Comparison of ENCODE assay signal across 28 mouse cellular contexts in genomic region chr9:14394956-14395561, GRCm38 (mm10). TPM values are rescaled to one million over a fixed set of nuclear protein-coding genes. Genes with fewer than 3 reads are reported as not detected.
A peak's percentile ranks its signal among the peaks of the same experiment; 100 is the strongest.
DNase-seq lines count a peak whose midpoint lies in the region; ATAC-seq and TF ChIP-seq lines count a peak whose summit lies in the region.
"Had no signal": no experiment of that assay in that cellular context is flagged by ENCODE, and none has a peak within 500 bp of the region (broad histone marks: within the 10 kb centered on the region; RNA-seq: fewer than 3 reads in every experiment).

No protein-coding gene starts in this region.

- 47% methylated on average over 2 of the region's 2 CpGs for WGBS in heart, embryonic 10.5 days
- WGBS in heart, adult 2 months, result 51% methylated on average over 2 of the region's 2 CpGs
- WGBS in liver, embryonic 13.5 days (ENCODE audit: insufficient replicate concordance), result 56% methylated on average over 2 of the region's 2 CpGs
- 37% methylated on average over 2 of the region's 2 CpGs for WGBS in midbrain, embryonic 15.5 days

- no peaks in the 10 kb centered on the region for H3K9me3 ChIP-seq in heart, embryonic 10.5 days
- H3K9me3 ChIP-seq in liver, embryonic 13.5 days (replicated peaks), result no peaks in the 10 kb centered on the region
- no peaks in the 10 kb centered on the region for H3K9me3 ChIP-seq in midbrain, embryonic 15.5 days
- H3K9me3 ChIP-seq: embryonic facial prominence, embryonic 13.5 days; forebrain, embryonic 12.5 days; kidney, embryonic 15.5 days; limb, embryonic 12.5 days; stomach, embryonic 15.5 days had no signal

- intact Hi-C loops in heart, adult 2 months (cut with DNase I), result no loop called here

- H3K4me2 ChIP-seq in liver, embryonic 13.5 days, result no peak overlapping the region
- H3K4me2 ChIP-seq in midbrain, embryonic 15.5 days, result no peak overlapping the region
- H3K4me2 ChIP-seq: embryonic facial prominence, embryonic 13.5 days; forebrain, embryonic 12.5 days; kidney, embryonic 15.5 days; limb, embryonic 12.5 days; stomach, embryonic 15.5 days had no signal

- no peak for TF ChIP-seq CTCF in heart, adult 2 months (IDR thresholded peaks at IDR 0.05)

- no peaks in the 10 kb centered on the region for H3K27me3 ChIP-seq in heart, embryonic 10.5 days (ENCODE audit: insufficient read depth, poor library complexity, severe bottlenecking)
- no peaks in the 10 kb centered on the region for H3K27me3 ChIP-seq in heart, adult 2 months (ENCODE audit: control insufficient read depth, insufficient read depth, low read length)
- no peaks in the 10 kb centered on the region for H3K27me3 ChIP-seq in liver, embryonic 13.5 days
- H3K27me3 ChIP-seq in midbrain, embryonic 15.5 days (replicated peaks), result no peaks in the 10 kb centered on the region
- H3K27me3 ChIP-seq: embryonic facial prominence, embryonic 13.5 days; forebrain, embryonic 12.5 days; kidney, embryonic 15.5 days; limb, embryonic 12.5 days; stomach, embryonic 15.5 days had no signal

- H3K27ac ChIP-seq in heart, embryonic 10.5 days, result no peak overlapping the region
- H3K27ac ChIP-seq in heart, adult 2 months, result no peak overlapping the region
- H3K27ac ChIP-seq in liver, embryonic 13.5 days, result peak overlapping the region; percentile 52
- no peak overlapping the region for H3K27ac ChIP-seq in midbrain, embryonic 15.5 days
- H3K27ac ChIP-seq: embryonic facial prominence, embryonic 13.5 days; forebrain, embryonic 12.5 days; gastrocnemius, adult 2 months; kidney, embryonic 15.5 days; left cerebral cortex, adult 2 months; limb, embryonic 12.5 days; stomach, embryonic 15.5 days had no signal

- H3K9ac ChIP-seq in heart, adult 2 months (ENCODE audit: low read depth, low read length), result no peak overlapping the region
- H3K9ac ChIP-seq in liver, embryonic 13.5 days, result no peak overlapping the region; the same call in 1 of the 2 replicates
- no peak overlapping the region for H3K9ac ChIP-seq in midbrain, embryonic 15.5 days
- H3K9ac ChIP-seq: embryonic facial prominence, embryonic 13.5 days; forebrain, embryonic 12.5 days; kidney, embryonic 15.5 days; limb, embryonic 12.5 days; stomach, embryonic 15.5 days had no signal

- no peak overlapping the region for H3K4me3 ChIP-seq in heart, embryonic 10.5 days
- no peak overlapping the region for H3K4me3 ChIP-seq in heart, adult 2 months
- no peak overlapping the region for H3K4me3 ChIP-seq in liver, embryonic 13.5 days (replicated peaks)
- H3K4me3 ChIP-seq in midbrain, embryonic 15.5 days, result no peak overlapping the region
- H3K4me3 ChIP-seq: embryonic facial prominence, embryonic 13.5 days; erythroblast, embryonic 14.5 days; forebrain, embryonic 12.5 days; gastrocnemius, adult 2 months; kidney, embryonic 15.5 days; left cerebral cortex, adult 2 months; limb, embryonic 12.5 days; stomach, embryonic 15.5 days had no signal

- no peak; the same call in 1 of the 2 replicates for ATAC-seq in liver, embryonic 13.5 days (ENCODE audit: low read depth)
- peak; percentile 13; the same call in 1 of the 2 replicates for ATAC-seq in megakaryocyte-erythroid progenitor cell, adult 5-6 weeks (replicated peaks; ENCODE audit: low FRiP score, low TSS enrichment, poor library complexity, severe bottlenecking)
- ATAC-seq in midbrain, embryonic 15.5 days (replicated peaks), result no peak
- ATAC-seq: hindbrain, embryonic 16.5 days; lung, postnatal 0 days had no signal

- peak; percentile 39 for DNase-seq in heart, embryonic 10.5 days (ENCODE audit: low spot score)
- DNase-seq in heart, adult 2 months, result no peak
- DNase-seq in liver, embryonic 13.5 days, result no peak
- DNase-seq in liver (no peak), MN1 (ENCODE audit: low spot score) (no peak)
- DNase-seq in brain, adult 2 months (ENCODE audit: low read depth, low spot score), result peak; percentile 76
- DNase-seq: adrenal gland, postnatal 25 days; cerebellum, adult 18-20 months; cerebellum, postnatal 10 days; gastrocnemius, adult 2 months; heart, postnatal 14 days; kidney, adult 18-20 months; kidney, postnatal 25 days; lung, adult 18-20 months; lung, postnatal 4 days; midbrain, embryonic 14.5 days; thymus, postnatal 14 days had no signal

- no peak for TF ChIP-seq EP300 in heart, adult 2 months (IDR thresholded peaks at IDR 0.05; ENCODE audit: insufficient read depth, low read depth, low read length)

- no peaks in the 10 kb centered on the region for H3K36me3 ChIP-seq in heart, embryonic 10.5 days
- H3K36me3 ChIP-seq in heart, adult 2 months (ENCODE audit: control insufficient read depth, insufficient read depth, low read length), result peaks cover 1% of the 10 kb centered on the region; the same call in 1 of the 2 replicates
- no peaks in the 10 kb centered on the region for H3K36me3 ChIP-seq in liver, embryonic 13.5 days
- H3K36me3 ChIP-seq in midbrain, embryonic 15.5 days (replicated peaks), result no peaks in the 10 kb centered on the region
- H3K36me3 ChIP-seq: embryonic facial prominence, embryonic 13.5 days; forebrain, embryonic 12.5 days; kidney, embryonic 15.5 days; limb, embryonic 12.5 days; stomach, embryonic 15.5 days had no signal

- no peaks in the 10 kb centered on the region for H3K4me1 ChIP-seq in heart, embryonic 10.5 days
- H3K4me1 ChIP-seq in heart, adult 2 months (ENCODE audit: control insufficient read depth, insufficient read depth, low read length), result no peaks in the 10 kb centered on the region; the same call in 1 of the 2 replicates
- peaks cover 47% of the 10 kb centered on the region for H3K4me1 ChIP-seq in liver, embryonic 13.5 days (replicated peaks)
- no peaks in the 10 kb centered on the region for H3K4me1 ChIP-seq in midbrain, embryonic 15.5 days
- H3K4me1 ChIP-seq: embryonic facial prominence, embryonic 13.5 days; forebrain, embryonic 12.5 days; kidney, embryonic 15.5 days; limb, embryonic 12.5 days; stomach, embryonic 15.5 days had no signal

- TF ChIP-seq POLR2A in heart, adult 2 months (IDR thresholded peaks at IDR 0.05; ENCODE audit: insufficient read depth, low read depth, low read length), result no peak

- H3K79me2 ChIP-seq in heart, adult 2 months (replicated peaks; ENCODE audit: control insufficient read depth, insufficient read depth, low read length), result no peaks in the 10 kb centered on the region

RNA-seq across cellular contexts. Expression of gene Endod1, which starts 13.8 kb away (rescaled TPM):
- polyA plus RNA-seq in heart, embryonic 10.5 days (2016; fragmentation: Nextera tagmentation; extraction: Ambion mirVana), result 11.4 TPM in 2 replicates
- 1 to 10 TPM; 7.9 to 8.0 TPM for total RNA-seq in heart, adult 2 months (2021)
- 9.3 and 10.0 TPM in 2 replicates for polyA plus RNA-seq in heart, adult 2 months (2012; rRNA removed)
- 37.8 and 40.4 TPM in 2 replicates for polyA plus RNA-seq in liver, embryonic 13.5 days (2015; fragmentation: Nextera tagmentation; extraction: Ambion mirVana)
- 28.0 and 34.4 TPM in 2 replicates for total RNA-seq in megakaryocyte-erythroid progenitor cell, adult 5-6 weeks (2014; fragmentation: Nextera tagmentation)
- 22.9 and 31.4 TPM in 2 replicates for total RNA-seq in megakaryocyte-erythroid progenitor cell, adult 5-6 weeks (2017)
- polyA plus RNA-seq in midbrain, embryonic 15.5 days (2015; fragmentation: Nextera tagmentation; extraction: Ambion mirVana), result 25.8 and 27.4 TPM in 2 replicates

Comparison
In these comparisons a context has a peak if more than half of its experiments do, and no peak if none do; other contexts are left out.
1. DNase-seq: peak in heart, embryonic 10.5 days (single experiment) and brain, adult 2 months (single experiment); none in heart, adult 2 months (0 of 2), liver, embryonic 13.5 days (single experiment), liver (single experiment) and MN1 (single experiment).